Mouse (Mus musculus) kidney, postnatal 0 days (tissue): Measurements from ENCODE around the gene Map1lc3b. TPM values are rescaled to one million over a fixed set of nuclear protein-coding genes. Genes with fewer than 3 reads are reported as not detected.

ENCODE experiments used
- ATAC-seq: fragments of 200-750 bp; cut with Nextera tagmentation; replicated peaks from 2 replicates; pipeline ENCODE4 v1.8.0; 2017; ENCODE audit warnings: low read depth, moderate number of reproducible peaks, moderate TSS enrichment, moderate library complexity; ENCODE audit not compliant: low FRiP score
- DNase-seq: peaks from one replicate; pipeline ENCODE4 v3.0.0-alpha.2; 2016; ENCODE audit warnings: low spot score
- H3K27ac ChIP-seq: fragments of 300-500 bp; sonication (generic); 2 replicates; pipeline ENCODE4 v1.5.1; 2014; ENCODE audit warnings: mild to moderate bottlenecking
- H3K27me3 ChIP-seq: fragments of 300-500 bp; sonication (generic); 2 replicates; pipeline ENCODE4 v1.6.1; 2014; ENCODE audit warnings: low read length, mixed read lengths; ENCODE audit not compliant: insufficient read depth
- H3K36me3 ChIP-seq: fragments of 300-500 bp; sonication (generic); 2 replicates; pipeline ENCODE4 v1.6.1; 2014; ENCODE audit warnings: low read length, mixed read lengths; ENCODE audit not compliant: insufficient read depth
- H3K4me1 ChIP-seq: fragments of 300-500 bp; sonication (generic); replicated peaks from 2 replicates; pipeline ENCODE4 v1.6.1; 2014; ENCODE audit warnings: antibody characterized with exemption, low read length, mixed read lengths; ENCODE audit not compliant: insufficient read depth
- H3K4me2 ChIP-seq: fragments of 300-500 bp; sonication (generic); 2 replicates; pipeline ENCODE4 v1.6.1; 2014; ENCODE audit warnings: mild to moderate bottlenecking, low read length, moderate library complexity, mixed read lengths
- H3K4me3 ChIP-seq: fragments of 300-500 bp; sonication (generic); replicated peaks from 2 replicates; pipeline ENCODE4 v1.5.1; 2014; ENCODE audit warnings: low read depth, low read length
- H3K9ac ChIP-seq: fragments of 300-500 bp; sonication (generic); 2 replicates; pipeline ENCODE4 v1.6.1; 2014; ENCODE audit warnings: low read depth, low read length
- H3K9me3 ChIP-seq: fragments of 300-500 bp; sonication (generic); replicated peaks from 2 replicates; pipeline ENCODE4 v1.6.1; 2016; ENCODE audit warnings: low read length, inconsistent platforms, mixed read lengths
- CTCF ChIP-seq: IDR thresholded peaks from 2 replicates; pipeline ENCODE4 v1.5.1; 2016; ENCODE audit warnings: antibody characterized with exemption, low read depth, mild to moderate bottlenecking, moderate library complexity
- WGBS: fragments of 180-500 bp; shearing (Covaris S2); extraction: QIAGEN DNeasy Blood & Tissue Kit; methylation state at CpG from one replicate; pipeline ENCODE4 v1.1.7; 2014; 5-methylcytosine and 5-hydroxymethylcytosine counted together
- polyA plus RNA-seq: library from polyadenylated mRNA; unstranded; fragments of >200 nt; fragmentation: Nextera tagmentation; extraction: Ambion mirVana; gene quantifications from 2 replicates; pipeline ENCODE4 v1.2.1, GENCODE M21; 2015

Map1lc3b gene
- polyA plus RNA-seq, 1 experiment from 2014 or later: 281 TPM

GRCm38 (mm10) chr8:121550056-121550455, 40.1 kb upstream of the Map1lc3b start:
- no peak overlapping the region for H3K4me2 ChIP-seq
- TF ChIP-seq CTCF: no peak
- DNase-seq: no peak
- H3K27ac ChIP-seq: no peak overlapping the region
- H3K4me1 ChIP-seq: no peaks in the 10 kb centered on the region
- no peak for ATAC-seq
- no peaks in the 10 kb centered on the region for H3K9me3 ChIP-seq
- peaks cover 25% of the 10 kb centered on the region; the same call in 1 of the 2 replicates for H3K36me3 ChIP-seq
- H3K4me3 ChIP-seq: no peak overlapping the region
- WGBS: 75% methylated on average over 6 of the region's 6 CpGs
- H3K27me3 ChIP-seq: no peaks in the 10 kb centered on the region
- H3K9ac ChIP-seq: no peak overlapping the region

GRCm38 (mm10) chr8:121551065-121551985, 38.8 kb upstream of the Map1lc3b start:
- H3K9ac ChIP-seq: no peak overlapping the region
- no peak overlapping the region for H3K4me3 ChIP-seq
- no peak for TF ChIP-seq CTCF
- no peak overlapping the region for H3K27ac ChIP-seq
- H3K9me3 ChIP-seq: no peaks in the 10 kb centered on the region
- WGBS: 64% methylated on average over 24 of the region's 24 CpGs
- no peaks in the 10 kb centered on the region for H3K27me3 ChIP-seq
- ATAC-seq: no peak
- H3K36me3 ChIP-seq: peaks cover 32% of the 10 kb centered on the region
- no peak for DNase-seq
- H3K4me2 ChIP-seq: no peak overlapping the region
- no peaks in the 10 kb centered on the region for H3K4me1 ChIP-seq

DNA sequence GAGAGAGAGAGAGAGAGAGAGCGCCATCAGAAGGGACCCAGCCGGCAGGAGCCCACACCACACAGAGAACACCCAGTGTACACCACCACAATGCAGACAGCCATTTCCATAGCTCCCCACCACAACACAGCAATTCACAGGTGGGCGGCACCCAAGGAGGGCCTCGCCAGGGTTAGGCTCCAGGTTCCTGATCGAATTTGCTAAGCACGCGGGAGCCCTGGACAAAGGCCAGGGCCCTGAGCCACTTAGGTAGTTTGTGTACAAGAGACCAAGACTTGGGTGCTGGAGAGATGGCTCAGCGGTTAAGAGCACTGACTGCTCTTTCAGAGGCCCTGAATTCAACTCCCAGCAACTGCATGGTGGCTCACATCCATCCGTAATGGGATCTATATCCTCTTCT, 37.7 kb upstream of the Map1lc3b start:
- Histone ChIP-seq H3K27me3 (no peaks in the 10 kb centered on the region), H3K4me1 (no peaks in the 10 kb centered on the region), H3K9ac (no peak overlapping the region), H3K36me3 (peaks cover 32% of the 10 kb centered on the region), H3K4me2 (no peak overlapping the region), H3K4me3 (no peak overlapping the region), H3K9me3 (no peaks in the 10 kb centered on the region), H3K27ac (no peak overlapping the region)
- ATAC-seq: no peak
- 90% methylated on average over 9 of the region's 9 CpGs for WGBS
- DNase-seq: no peak
- TF ChIP-seq CTCF: no peak

DNA sequence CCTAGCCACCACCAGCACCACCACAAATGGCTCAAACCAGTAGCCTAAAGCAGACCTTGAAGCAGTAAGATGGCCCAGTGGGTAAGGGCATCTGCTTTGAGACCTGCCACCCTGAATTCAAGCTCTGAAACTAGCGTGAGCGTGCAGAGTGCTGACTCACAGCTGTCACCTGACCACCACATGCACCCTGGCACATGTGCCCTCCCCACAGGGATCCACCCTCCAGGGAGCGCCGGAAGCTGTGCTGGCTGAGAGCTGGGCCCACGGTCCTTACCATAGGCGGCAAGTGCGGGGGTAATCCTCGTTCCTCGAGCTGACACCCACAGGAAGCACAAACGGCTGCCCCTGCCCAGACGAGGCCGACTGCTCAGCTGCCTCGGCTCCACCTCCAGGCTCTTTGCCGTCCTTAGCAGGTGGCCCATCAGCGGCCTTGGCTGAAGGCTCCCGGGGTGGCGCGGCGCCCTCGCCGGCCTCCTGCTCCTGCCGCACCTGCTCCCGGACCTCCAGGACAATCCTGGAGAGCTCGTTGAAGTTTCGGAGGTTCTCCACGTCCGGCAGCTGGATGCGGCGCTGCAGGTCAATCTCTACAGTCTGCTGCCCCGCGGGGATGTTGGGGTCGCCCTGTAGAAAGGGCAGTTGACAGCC, 36.2 kb upstream of the Map1lc3b start:
- Histone ChIP-seq H3K27ac (no peak overlapping the region), H3K27me3 (no peaks in the 10 kb centered on the region), H3K36me3 (peaks cover 40% of the 10 kb centered on the region), H3K4me3 (no peak overlapping the region), H3K9me3 (no peaks in the 10 kb centered on the region), H3K4me2 (no peak overlapping the region), H3K4me1 (no peaks in the 10 kb centered on the region), H3K9ac (no peak overlapping the region)
- ATAC-seq (no peak), DNase-seq (no peak)
- WGBS: 92% methylated on average over 32 of the region's 32 CpGs
- no peak for TF ChIP-seq CTCF

GRCm38 (mm10) chr8:121557746-121558145, 32.4 kb upstream of the Map1lc3b start:
- no peaks in the 10 kb centered on the region for H3K9me3 ChIP-seq
- ATAC-seq (no peak), DNase-seq (no peak)
- no peak overlapping the region for H3K9ac ChIP-seq
- H3K4me3 ChIP-seq: no peak overlapping the region
- H3K4me1 ChIP-seq: no peaks in the 10 kb centered on the region
- no peak for TF ChIP-seq CTCF
- H3K36me3 ChIP-seq: peaks cover 39% of the 10 kb centered on the region
- WGBS: 83% methylated on average over 11 of the region's 11 CpGs
- H3K27me3 ChIP-seq: no peaks in the 10 kb centered on the region
- H3K27ac ChIP-seq: no peak overlapping the region
- no peak overlapping the region for H3K4me2 ChIP-seq

- no peak for DNase-seq
- WGBS: 83% methylated on average over 16 of the region's 16 CpGs
- Histone ChIP-seq H3K9me3 (no peaks in the 10 kb centered on the region), H3K36me3 (peaks cover 38% of the 10 kb centered on the region), H3K4me1 (no peaks in the 10 kb centered on the region), H3K9ac (no peak overlapping the region), H3K4me2 (no peak overlapping the region), H3K27ac (no peak overlapping the region), H3K4me3 (no peak overlapping the region), H3K27me3 (no peaks in the 10 kb centered on the region)
- TF ChIP-seq CTCF: no peak; the same call in 1 of the 2 replicates
- no peak for ATAC-seq
These were observed 31.6 kb upstream of the Map1lc3b start for GRCm38 (mm10) chr8:121558538-121558937.
